Mouse (Mus musculus) limb, embryonic 15.5 days (tissue): Measurements from ENCODE around the gene Syn3. TPM values are rescaled to one million over a fixed set of nuclear protein-coding genes. Genes with fewer than 3 reads are reported as not detected.
A peak's percentile ranks its signal among the peaks of the same experiment; 100 is the strongest.

Experiments
- ATAC-seq: fragments of 200-750 bp; cut with Nextera tagmentation; 2 replicates; pipeline ENCODE4 v1.8.0; 2017; ENCODE audit warnings: low read depth, moderate TSS enrichment; ENCODE audit not compliant: insufficient number of reproducible peaks, low FRiP score, low TSS enrichment
- H3K27ac ChIP-seq: fragments of 300-500 bp; sonication (generic); 2 replicates; pipeline ENCODE4 v1.5.1; 2015; ENCODE audit warnings: moderate library complexity, mild to moderate bottlenecking, inconsistent platforms
- H3K27me3 ChIP-seq: fragments of 300-500 bp; sonication (generic); 2 replicates; pipeline ENCODE4 v1.6.1; 2015; ENCODE audit warnings: inconsistent platforms
- H3K36me3 ChIP-seq: fragments of 300-500 bp; sonication (generic); 2 replicates; pipeline ENCODE4 v1.6.1; 2015; ENCODE audit warnings: inconsistent platforms
- H3K4me1 ChIP-seq: fragments of 300-500 bp; sonication (generic); 2 replicates; pipeline ENCODE4 v1.6.1; 2015; ENCODE audit warnings: inconsistent platforms
- H3K4me2 ChIP-seq: fragments of 300-500 bp; sonication (generic); 2 replicates; pipeline ENCODE4 v1.6.1; 2015; ENCODE audit warnings: mild to moderate bottlenecking, inconsistent platforms
- H3K4me3 ChIP-seq: fragments of 300-500 bp; sonication (generic); 2 replicates; pipeline ENCODE4 v1.5.1; 2015; ENCODE audit warnings: mild to moderate bottlenecking, inconsistent platforms
- H3K9ac ChIP-seq: fragments of 300-500 bp; sonication (generic); 2 replicates; pipeline ENCODE4 v1.6.1; 2015; ENCODE audit warnings: inconsistent platforms
- H3K9me3 ChIP-seq: fragments of 300-500 bp; sonication (generic); 2 replicates; pipeline ENCODE4 v1.6.1; 2016; ENCODE audit warnings: inconsistent platforms
- WGBS: fragments of 180-500 bp; shearing (Covaris S2); methylation state at CpG from one replicate; pipeline ENCODE4 v1.1.7; 2015; 5-methylcytosine and 5-hydroxymethylcytosine counted together
- polyA plus RNA-seq: library from polyadenylated mRNA; unstranded; fragments of >200 nt; fragmentation: Nextera tagmentation; extraction: Ambion mirVana; gene quantifications from 2 replicates; pipeline ENCODE4 v1.2.1, GENCODE M21; 2015

Gene Syn3
- polyA plus RNA-seq, 1 experiment from 2014 or later: 1.7 TPM

GRCm38 (mm10) chr10:86212062-86212461 lies 286.6 kb downstream of the Syn3 start:
- 66% methylated on average over 4 of the region's 4 CpGs for WGBS
- H3K9ac ChIP-seq: no peak overlapping the region
- ATAC-seq: no peak
- no peaks in the 10 kb centered on the region for H3K27me3 ChIP-seq
- H3K4me3 ChIP-seq: no peak overlapping the region
- no peaks in the 10 kb centered on the region for H3K4me1 ChIP-seq
- H3K9me3 ChIP-seq: no peaks in the 10 kb centered on the region
- no peak overlapping the region for H3K27ac ChIP-seq
- no peaks in the 10 kb centered on the region for H3K36me3 ChIP-seq
- no peak overlapping the region for H3K4me2 ChIP-seq

GRCm38 (mm10) chr10:86203915-86204314 lies 294.8 kb downstream of the Syn3 start:
- no peak for ATAC-seq
- H3K9me3 ChIP-seq: no peaks in the 10 kb centered on the region
- H3K27ac ChIP-seq: no peak overlapping the region
- no peaks in the 10 kb centered on the region for H3K36me3 ChIP-seq
- no peak overlapping the region for H3K9ac ChIP-seq
- H3K4me2 ChIP-seq: no peak overlapping the region
- peaks cover 2% of the 10 kb centered on the region; the same call in 1 of the 2 replicates for H3K4me1 ChIP-seq
- H3K27me3 ChIP-seq: no peaks in the 10 kb centered on the region
- no peak overlapping the region for H3K4me3 ChIP-seq

GRCm38 (mm10) chr10:86203175-86203574 lies 295.5 kb downstream of the Syn3 start:
- Histone ChIP-seq H3K27ac (no peak overlapping the region), H3K9ac (no peak overlapping the region), H3K27me3 (no peaks in the 10 kb centered on the region), H3K4me2 (no peak overlapping the region), H3K36me3 (no peaks in the 10 kb centered on the region), H3K4me1 (peaks cover 2% of the 10 kb centered on the region; the same call in 1 of the 2 replicates), H3K4me3 (no peak overlapping the region), H3K9me3 (no peaks in the 10 kb centered on the region)
- WGBS: 79% methylated on average over 6 of the region's 6 CpGs
- no peak for ATAC-seq

- H3K4me1 ChIP-seq: peaks cover 2% of the 10 kb centered on the region; the same call in 1 of the 2 replicates
- H3K27ac ChIP-seq: no peak overlapping the region
- H3K36me3 ChIP-seq: no peaks in the 10 kb centered on the region
- ATAC-seq: no peak
- no peak overlapping the region for H3K4me2 ChIP-seq
- no peak overlapping the region for H3K4me3 ChIP-seq
- H3K9me3 ChIP-seq: no peaks in the 10 kb centered on the region
- H3K9ac ChIP-seq: no peak overlapping the region
- no peaks in the 10 kb centered on the region for H3K27me3 ChIP-seq
- WGBS: 73% methylated on average over 7 of the region's 7 CpGs
Observed at GRCm38 (mm10) chr10:86201826-86202225, 296.9 kb downstream of the Syn3 start.

- H3K4me1 ChIP-seq: peaks cover 2% of the 10 kb centered on the region; the same call in 1 of the 2 replicates
- H3K9ac ChIP-seq: no peak overlapping the region
- no peak overlapping the region for H3K27ac ChIP-seq
- 38% methylated on average over 3 of the region's 3 CpGs for WGBS
- no peaks in the 10 kb centered on the region for H3K36me3 ChIP-seq
- H3K9me3 ChIP-seq: no peaks in the 10 kb centered on the region
- no peak overlapping the region for H3K4me3 ChIP-seq
- no peak for ATAC-seq
- no peaks in the 10 kb centered on the region for H3K27me3 ChIP-seq
- no peak overlapping the region for H3K4me2 ChIP-seq
Observed at GRCm38 (mm10) chr10:86201006-86201405, 297.7 kb downstream of the Syn3 start.

GRCm38 (mm10) chr10:86196414-86197025 lies 302.2 kb downstream of the Syn3 start:
- no peaks in the 10 kb centered on the region for H3K27me3 ChIP-seq
- no peak for ATAC-seq
- peaks cover 15% of the 10 kb centered on the region for H3K4me1 ChIP-seq
- H3K27ac ChIP-seq: no peak overlapping the region
- H3K4me2 ChIP-seq: no peak overlapping the region
- H3K9ac ChIP-seq: no peak overlapping the region
- H3K4me3 ChIP-seq: no peak overlapping the region
- H3K36me3 ChIP-seq: no peaks in the 10 kb centered on the region
- 79% methylated on average over 3 of the region's 3 CpGs for WGBS
- no peaks in the 10 kb centered on the region for H3K9me3 ChIP-seq

GRCm38 (mm10) chr10:86194722-86195121 lies 304.0 kb downstream of the Syn3 start:
- Histone ChIP-seq H3K4me2 (no peak overlapping the region), H3K9me3 (no peaks in the 10 kb centered on the region), H3K27me3 (no peaks in the 10 kb centered on the region), H3K27ac (0 out of 2 replicates have a peak overlapping the region, but pooled peaks have one; percentile 18), H3K4me1 (peaks cover 13% of the 10 kb centered on the region), H3K4me3 (no peak overlapping the region), H3K36me3 (no peaks in the 10 kb centered on the region), H3K9ac (0 out of 2 replicates have a peak overlapping the region, but pooled peaks have one; percentile 0)
- WGBS: 44% methylated on average over 4 of the region's 4 CpGs
- no peak for ATAC-seq

GRCm38 (mm10) chr10:86193863-86194434 lies 304.7 kb downstream of the Syn3 start:
- ATAC-seq: no peak
- H3K27me3 ChIP-seq: no peaks in the 10 kb centered on the region
- 59% methylated on average over 4 of the region's 4 CpGs for WGBS
- H3K36me3 ChIP-seq: no peaks in the 10 kb centered on the region
- H3K4me2 ChIP-seq: no peak overlapping the region
- no peaks in the 10 kb centered on the region for H3K9me3 ChIP-seq
- H3K4me1 ChIP-seq: peaks cover 13% of the 10 kb centered on the region
- H3K4me3 ChIP-seq: no peak overlapping the region
- H3K27ac ChIP-seq: no peak overlapping the region
- no peak overlapping the region for H3K9ac ChIP-seq

GRCm38 (mm10) chr10:86188614-86189013 lies 310.1 kb downstream of the Syn3 start:
- 76% methylated on average over 4 of the region's 4 CpGs for WGBS
- Histone ChIP-seq H3K27ac (no peak overlapping the region), H3K36me3 (no peaks in the 10 kb centered on the region), H3K4me2 (no peak overlapping the region), H3K4me1 (peaks cover under 1% of the 10 kb centered on the region; the same call in 1 of the 2 replicates), H3K27me3 (no peaks in the 10 kb centered on the region), H3K9ac (no peak overlapping the region), H3K4me3 (no peak overlapping the region), H3K9me3 (no peaks in the 10 kb centered on the region)
- no peak for ATAC-seq

- H3K9ac ChIP-seq: no peak overlapping the region
- no peaks in the 10 kb centered on the region for H3K36me3 ChIP-seq
- no peak overlapping the region for H3K4me3 ChIP-seq
- WGBS: 70% methylated on average over 5 of the region's 5 CpGs
- H3K4me1 ChIP-seq: peaks cover 5% of the 10 kb centered on the region; the same call in 1 of the 2 replicates
- H3K27ac ChIP-seq: no peak overlapping the region
- H3K27me3 ChIP-seq: no peaks in the 10 kb centered on the region
- no peaks in the 10 kb centered on the region for H3K9me3 ChIP-seq
- no peak for ATAC-seq
- no peak overlapping the region for H3K4me2 ChIP-seq
Observed at GRCm38 (mm10) chr10:86187881-86188280, 310.8 kb downstream of the Syn3 start.

- WGBS: 33% methylated on average over 8 of the region's 8 CpGs
- ATAC-seq: no peak
- Histone ChIP-seq H3K27ac (peak overlapping the region; percentile 51), H3K4me2 (no peak overlapping the region), H3K4me1 (peaks cover 11% of the 10 kb centered on the region; the same call in 1 of the 2 replicates), H3K9ac (no peak overlapping the region), H3K9me3 (no peaks in the 10 kb centered on the region), H3K4me3 (no peak overlapping the region), H3K36me3 (no peaks in the 10 kb centered on the region), H3K27me3 (no peaks in the 10 kb centered on the region)
Observed at GRCm38 (mm10) chr10:86183148-86183885, 315.4 kb downstream of the Syn3 start.

- Histone ChIP-seq H3K9me3 (no peaks in the 10 kb centered on the region), H3K4me1 (peaks cover 11% of the 10 kb centered on the region; the same call in 1 of the 2 replicates), H3K27me3 (no peaks in the 10 kb centered on the region), H3K36me3 (no peaks in the 10 kb centered on the region), H3K27ac (peak overlapping the region; percentile 51; the same call in 1 of the 2 replicates), H3K4me3 (no peak overlapping the region), H3K4me2 (no peak overlapping the region), H3K9ac (no peak overlapping the region)
- ATAC-seq: no peak
- whole genome bisulfite sequencing: 28% methylated on average over 3 of the region's 3 CpGs
Observed at GRCm38 (mm10) chr10:86182183-86182805, 316.4 kb downstream of the Syn3 start.
